In the genomic region with DNA sequence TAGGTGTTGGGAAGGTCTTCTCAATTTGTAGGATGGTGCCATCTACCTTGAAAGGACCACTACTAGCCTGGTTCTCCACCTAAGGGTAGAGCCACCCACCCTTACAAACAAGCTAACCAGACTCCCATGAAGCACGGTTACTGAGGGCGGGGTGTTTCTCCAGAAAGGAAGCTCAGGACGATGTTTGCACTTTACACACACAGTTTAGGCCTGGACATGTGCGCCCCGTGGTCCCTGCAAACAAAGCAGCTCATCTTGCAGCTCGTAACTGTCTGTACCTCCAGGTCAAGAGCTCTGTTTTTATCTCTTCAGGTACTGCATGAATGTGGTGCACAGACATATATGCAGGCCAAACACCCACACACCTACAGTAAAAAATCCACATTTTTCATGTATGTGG, we compare ENCODE assay signal across 12 mouse cellular contexts. TPM values are rescaled to one million over a fixed set of nuclear protein-coding genes. Genes with fewer than 3 reads are reported as not detected.
"Had no signal": no experiment of that assay in that cellular context is flagged by ENCODE, and none has a peak within 500 bp of the region (broad histone marks: within the 10 kb centered on the region; RNA-seq: fewer than 3 reads in every experiment).

No protein-coding gene starts in this region.

- H3K4me1 ChIP-seq: liver, embryonic 13.5 days had no signal

- H3K4me2 ChIP-seq: liver, embryonic 13.5 days; midbrain, embryonic 11.5 days had no signal

- DNase-seq: kidney, postnatal 25 days; liver, embryonic 13.5 days; lung, adult 2 months; lung, postnatal 14 days; lung, postnatal 4 days; midbrain, embryonic 14.5 days; right cerebral cortex, postnatal 4 days; thymus, postnatal 25 days had no signal

- H3K27ac ChIP-seq: kidney, postnatal 0 days; liver, embryonic 13.5 days; stomach, postnatal 0 days had no signal

- H3K27me3 ChIP-seq: liver, embryonic 13.5 days had no signal

- H3K9ac ChIP-seq: liver, embryonic 13.5 days had no signal

- H3K9me3 ChIP-seq: liver, embryonic 13.5 days had no signal

- H3K4me3 ChIP-seq: liver, embryonic 13.5 days had no signal

RNA-seq across cellular contexts. Expression of a gene that starts 36.6 kb away (rescaled TPM):
- total RNA-seq: liver, adult 2 months had no signal
